Mouse (Mus musculus): ENCODE measurements around the gene Fbxl18.

DNA sequence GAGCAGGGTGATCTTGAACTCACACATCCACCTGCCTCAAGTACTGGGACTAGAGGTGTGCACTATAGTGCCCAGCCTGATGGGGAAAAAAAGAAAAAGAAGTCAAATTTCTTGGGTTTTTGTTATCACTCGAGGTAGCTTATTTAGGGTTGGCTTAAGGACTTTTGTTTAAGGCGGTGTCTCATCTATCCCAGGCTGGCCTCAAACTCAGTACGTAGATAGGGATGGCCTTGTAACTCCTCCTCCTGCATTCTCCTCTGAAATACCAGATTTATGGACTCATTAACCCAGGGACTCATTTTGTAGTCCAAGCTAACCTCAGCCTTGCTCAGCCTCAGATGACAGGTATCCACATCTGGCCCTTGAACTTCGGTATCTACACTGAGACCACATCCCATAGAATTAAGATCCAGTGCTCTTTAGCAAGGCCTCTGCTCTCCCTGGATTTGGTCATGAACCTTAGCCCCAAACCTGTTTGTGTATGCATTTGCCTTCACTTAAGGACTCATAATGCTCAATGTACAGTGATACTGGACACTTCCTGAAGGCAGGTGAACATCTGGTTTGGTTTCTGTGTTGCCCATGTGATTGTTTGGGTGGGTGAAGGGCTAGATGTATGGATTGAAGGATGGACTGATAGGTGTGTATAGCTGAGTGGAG, 6.8 kb upstream of the Fbxl18 start:
- no peak for TF ChIP-seq CTCF (conservative IDR thresholded peaks at IDR 0.05; ENCODE audit: insufficient read depth, insufficient read length, low read depth, low read length)
- TF ChIP-seq POLR2A (IDR thresholded peaks at IDR 0.05; ENCODE audit: low read depth, low read length) = no peak

All from kidney, adult 2 months (tissue).